Mouse (Mus musculus) thymus, adult 2 months (tissue): Measurements from ENCODE around the gene Macrod2.

Experiments
- CTCF ChIP-seq: fragments of 200-500 bp; IDR thresholded peaks from 2 replicates; pipeline ENCODE4 v1.5.1; 2012; ENCODE audit warnings: mild to moderate bottlenecking, control low read depth, low read length, moderate library complexity, borderline replicate concordance; ENCODE audit not compliant: control insufficient read depth, poor library complexity, insufficient read depth; ENCODE audit errors: extremely low read depth
- POLR2A ChIP-seq: fragments of 200-500 bp; IDR thresholded peaks from 2 replicates; pipeline ENCODE4 v1.6.1; 2012; ENCODE audit warnings: mild to moderate bottlenecking, low read length, control low read depth, moderate library complexity; ENCODE audit not compliant: control insufficient read depth, poor library complexity, insufficient read depth; ENCODE audit errors: extremely low read depth

- TF ChIP-seq CTCF (no peak), POLR2A (no peak)
These were observed 424.4 kb downstream of the Macrod2 start for GRCm38 (mm10) chr2:140819391-140820120.
